Mouse (Mus musculus) thymus, adult 2 months (tissue): Measurements from ENCODE around the gene Notch4.

Experiments used
- CTCF ChIP-seq: fragments of 200-500 bp; IDR thresholded peaks from 2 replicates; pipeline ENCODE4 v1.5.1; 2012; ENCODE audit warnings: mild to moderate bottlenecking, control low read depth, low read length, moderate library complexity, borderline replicate concordance; ENCODE audit not compliant: control insufficient read depth, poor library complexity, insufficient read depth; ENCODE audit errors: extremely low read depth
- POLR2A ChIP-seq: fragments of 200-500 bp; IDR thresholded peaks from 2 replicates; pipeline ENCODE4 v1.6.1; 2012; ENCODE audit warnings: mild to moderate bottlenecking, low read length, control low read depth, moderate library complexity; ENCODE audit not compliant: control insufficient read depth, poor library complexity, insufficient read depth; ENCODE audit errors: extremely low read depth

DNA sequence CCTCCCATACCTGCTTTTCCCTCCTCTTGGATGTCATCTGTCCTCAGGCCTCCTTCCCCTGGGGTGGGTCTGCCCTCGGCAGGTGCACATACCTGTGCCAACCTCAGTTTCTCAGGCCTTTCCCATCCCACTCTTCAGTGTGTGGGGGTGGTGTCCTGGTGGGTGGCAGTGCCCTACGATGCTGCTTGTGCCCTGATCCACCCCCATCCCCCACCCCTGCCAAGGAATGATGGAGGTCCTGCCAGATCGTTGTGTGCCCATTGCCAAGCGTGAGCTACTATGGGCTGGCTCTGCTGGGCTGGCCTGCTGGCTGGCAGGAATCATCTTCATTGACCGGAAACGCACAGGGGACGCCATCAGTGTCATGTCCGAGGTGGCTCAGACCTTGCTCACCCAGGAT is 47.0 kb downstream of the Notch4 start:
- no peak for TF ChIP-seq CTCF
- no peak for TF ChIP-seq POLR2A
